Mouse (Mus musculus) thymus, postnatal 36 days (tissue): ENCODE measurements around the gene Sys1.

Experiments used
- DNase-seq, 2 experiments: peaks; one replicate each; pipeline ENCODE4 v3.0.0; 2022; ENCODE audit warnings: mixed read lengths in 2 of 2

Sys1 gene

GRCm38 (mm10) chr2:164453887-164454500 lies 2.8 kb upstream of the Sys1 start:
- no peak for DNase-seq

GRCm38 (mm10) chr2:164454846-164455245 lies 1.9 kb upstream of the Sys1 start:
- DNase-seq: no peak

- DNase-seq: no peak
These were observed 1.2 kb upstream of the Sys1 start for GRCm38 (mm10) chr2:164455421-164456190.

- DNase-seq: no peak
These were observed 351 bp upstream of the Sys1 start for GRCm38 (mm10) chr2:164456413-164456812.

GRCm38 (mm10) chr2:164457942-164458341 lies 1.2 kb downstream of the Sys1 start:
- DNase-seq: no peak

- DNase-seq: no peak
These were observed 1.8 kb downstream of the Sys1 start for GRCm38 (mm10) chr2:164458535-164458934.

GRCm38 (mm10) chr2:164460745-164461551 lies 4.2 kb downstream of the Sys1 start, which contains the start of gene Gm20458:
Gene Gm20458 (plus strand): TSS chr2:164460967.
- DNase-seq: peak; percentile 91 to 96

GRCm38 (mm10) chr2:164465161-164465560 lies 8.4 kb downstream of the Sys1 start:
- no peak for DNase-seq

GRCm38 (mm10) chr2:164466787-164467186 lies 10.0 kb downstream of the Sys1 start:
- DNase-seq: no peak

- peak; percentile 27 to 28 for DNase-seq
These were observed 13.5 kb downstream of the Sys1 start for GRCm38 (mm10) chr2:164470254-164470653.

GRCm38 (mm10) chr2:164473624-164474023 lies 16.9 kb downstream of the Sys1 start, which contains the start of gene Trp53tg5:
Gene Trp53tg5 (minus strand): TSS chr2:164473724.
- no peak for DNase-seq

- DNase-seq: no peak
These were observed 29.0 kb downstream of the Sys1 start, which contains the start of gene Dbndd2 for GRCm38 (mm10) chr2:164485681-164486257. Gene Dbndd2 (plus strand): TSS chr2:164486106.

GRCm38 (mm10) chr2:164486258-164487114 lies 29.7 kb downstream of the Sys1 start:
- peak; percentile 13 to 22 for DNase-seq

- no peak for DNase-seq
These were observed 30.4 kb downstream of the Sys1 start for GRCm38 (mm10) chr2:164487115-164487527.

GRCm38 (mm10) chr2:164487812-164488211 lies 31.0 kb downstream of the Sys1 start:
- no peak for DNase-seq

GRCm38 (mm10) chr2:164494126-164494525 lies 37.4 kb downstream of the Sys1 start:
- no peak for DNase-seq

GRCm38 (mm10) chr2:164496331-164496730 lies 39.6 kb downstream of the Sys1 start:
- no peak for DNase-seq

GRCm38 (mm10) chr2:164496847-164497690 lies 40.3 kb downstream of the Sys1 start, which contains the start of gene Pigt:
Gene Pigt (plus strand): TSS chr2:164497520.
- DNase-seq: peak; percentile 85

- DNase-seq: peak; percentile 18 to 28
These were observed 41.0 kb downstream of the Sys1 start for GRCm38 (mm10) chr2:164497691-164498268.

GRCm38 (mm10) chr2:164499317-164499716 lies 42.6 kb downstream of the Sys1 start:
- no peak for DNase-seq
